Mouse (Mus musculus) lung, adult 2 months (tissue): ENCODE measurements at regions not wholly inside any gene's neighbourhood (a gene's known extent, or its start where the extent isn't known, plus 50 kb on each side); places are given as distances from the start of the nearest gene placed in this dataset.

Experiments used
- CTCF ChIP-seq: fragments of 200-500 bp; IDR thresholded peaks from 2 replicates; pipeline ENCODE4 v1.5.1; 2011; ENCODE audit warnings: mild to moderate bottlenecking, low read length, control low read depth; ENCODE audit not compliant: insufficient read depth
- POLR2A ChIP-seq: fragments of 200-500 bp; IDR thresholded peaks from 2 replicates; pipeline ENCODE4 v1.6.1; 2011; ENCODE audit warnings: low read depth, mild to moderate bottlenecking, control low read depth, low read length, borderline replicate concordance; ENCODE audit errors: extremely low read depth

- TF ChIP-seq CTCF (no peak), POLR2A (no peak)
Measured at GRCm38 (mm10) chr13:101991729-101992128, 223.7 kb upstream of the Pik3r1 start.
